Mouse (Mus musculus): ENCODE measurements around the gene 6030408B16Rik.

6030408B16Rik gene

GRCm38 (mm10) chr15:101297988-101298387 lies 5.0 kb downstream of the 6030408B16Rik start:
- DNase-seq (ENCODE audit: low spot score) = no peak

- no peak for DNase-seq (ENCODE audit: low spot score)
Measured at GRCm38 (mm10) chr15:101298550-101298949, 5.5 kb downstream of the 6030408B16Rik start.

GRCm38 (mm10) chr15:101299480-101299960 lies 6.5 kb downstream of the 6030408B16Rik start:
- DNase-seq (ENCODE audit: low spot score) = no peak

GRCm38 (mm10) chr15:101300128-101300527 lies 7.1 kb downstream of the 6030408B16Rik start:
- DNase-seq (ENCODE audit: low spot score) = no peak

- no peak for DNase-seq (ENCODE audit: low spot score)
Measured at GRCm38 (mm10) chr15:101302201-101302600, 9.2 kb downstream of the 6030408B16Rik start.

GRCm38 (mm10) chr15:101303830-101304229 lies 10.8 kb downstream of the 6030408B16Rik start:
- no peak for DNase-seq (ENCODE audit: low spot score)

GRCm38 (mm10) chr15:101306459-101306858 lies 13.4 kb downstream of the 6030408B16Rik start:
- no peak for DNase-seq (ENCODE audit: low spot score)

GRCm38 (mm10) chr15:101308440-101309348 lies 15.7 kb downstream of the 6030408B16Rik start:
- peak; percentile 46 for DNase-seq (ENCODE audit: low spot score)

- no peak for DNase-seq (ENCODE audit: low spot score)
Measured at GRCm38 (mm10) chr15:101309493-101309892, 16.5 kb downstream of the 6030408B16Rik start.

GRCm38 (mm10) chr15:101311087-101311770 lies 18.2 kb downstream of the 6030408B16Rik start:
- no peak for DNase-seq (ENCODE audit: low spot score)

GRCm38 (mm10) chr15:101312006-101312405 lies 19.0 kb downstream of the 6030408B16Rik start:
- DNase-seq (ENCODE audit: low spot score) = no peak

GRCm38 (mm10) chr15:101315378-101315777 lies 22.4 kb downstream of the 6030408B16Rik start:
- no peak for DNase-seq (ENCODE audit: low spot score)

GRCm38 (mm10) chr15:101315832-101316231 lies 22.8 kb downstream of the 6030408B16Rik start:
- peak; percentile 91 for DNase-seq (ENCODE audit: low spot score)

- DNase-seq (ENCODE audit: low spot score) = no peak
Measured at GRCm38 (mm10) chr15:101316279-101316912, 23.4 kb downstream of the 6030408B16Rik start.

- no peak for DNase-seq (ENCODE audit: low spot score)
Measured at GRCm38 (mm10) chr15:101316913-101317813, 24.2 kb downstream of the 6030408B16Rik start.

GRCm38 (mm10) chr15:101317814-101318500 lies 24.9 kb downstream of the 6030408B16Rik start:
- no peak for DNase-seq (ENCODE audit: low spot score)

GRCm38 (mm10) chr15:101318889-101319765 lies 26.1 kb downstream of the 6030408B16Rik start:
- no peak for DNase-seq (ENCODE audit: low spot score)

GRCm38 (mm10) chr15:101320010-101320617 lies 27.1 kb downstream of the 6030408B16Rik start:
- DNase-seq (ENCODE audit: low spot score) = no peak

- no peak for DNase-seq (ENCODE audit: low spot score)
Measured at GRCm38 (mm10) chr15:101320618-101321041, 27.6 kb downstream of the 6030408B16Rik start.

Data from adipocyte (in vitro differentiated cells).